Mouse (Mus musculus) embryo, embryonic 11.5 days (tissue): ENCODE results near the gene Glyr1.

Experiments
- DNase-seq: peaks from one replicate; pipeline ENCODE4 v3.0.0-alpha.2; 2012; ENCODE audit warnings: low read depth, low spot score

The Glyr1 gene

DNA sequence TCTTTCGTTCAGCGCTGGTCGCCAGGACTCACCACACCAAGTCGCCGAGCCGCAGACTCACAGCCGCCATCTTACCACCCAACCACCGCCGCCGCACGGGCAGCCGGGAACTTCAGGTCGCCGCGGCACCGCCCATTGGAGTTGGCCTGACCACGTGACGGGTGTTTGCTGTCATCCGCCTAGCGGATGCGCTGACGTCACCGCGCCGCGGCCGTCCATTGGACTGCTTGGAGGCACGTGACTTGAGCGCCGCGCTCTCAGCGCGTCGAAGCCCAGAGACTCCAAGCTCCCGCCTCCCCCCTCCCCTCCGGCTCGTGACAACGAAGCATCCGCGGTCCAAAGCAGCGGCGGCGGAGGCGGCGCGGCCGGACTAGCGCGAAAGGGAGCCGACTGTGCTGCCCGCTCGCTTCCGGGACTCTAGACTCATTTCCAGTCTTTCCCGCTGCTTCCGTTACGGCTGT is at the start of gene Glyr1, which contains the start of gene Ubn1:
Gene Glyr1, minus strand, starts transcription at position 90 of the 461 bp plus-strand sequence.
Gene Ubn1, plus strand, starts transcription at position 284 of the 461 bp plus-strand sequence.
- DNase-seq, result peak; percentile 100

DNA sequence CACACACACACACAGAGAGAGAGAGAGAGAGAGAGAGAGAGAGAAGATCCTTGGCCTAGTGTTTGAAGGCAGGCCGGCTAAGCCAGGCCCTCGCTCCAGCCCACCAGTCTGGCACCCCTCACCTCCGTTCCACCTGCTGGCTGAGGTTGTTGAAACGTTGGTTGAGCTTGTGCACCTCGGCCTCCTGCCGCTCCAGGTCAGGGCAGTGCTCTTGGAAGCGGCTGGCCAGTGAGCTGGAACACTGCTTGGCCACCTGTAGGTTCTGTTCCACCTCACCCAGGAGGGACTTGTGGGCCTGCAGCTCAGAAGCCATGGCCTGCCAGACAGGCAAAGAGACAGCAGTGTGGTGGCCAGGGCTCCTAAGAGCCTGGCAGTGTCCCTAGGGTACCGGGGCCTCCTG is 46.8 kb upstream of the Glyr1 start:
- DNase-seq, result no peak

DNA sequence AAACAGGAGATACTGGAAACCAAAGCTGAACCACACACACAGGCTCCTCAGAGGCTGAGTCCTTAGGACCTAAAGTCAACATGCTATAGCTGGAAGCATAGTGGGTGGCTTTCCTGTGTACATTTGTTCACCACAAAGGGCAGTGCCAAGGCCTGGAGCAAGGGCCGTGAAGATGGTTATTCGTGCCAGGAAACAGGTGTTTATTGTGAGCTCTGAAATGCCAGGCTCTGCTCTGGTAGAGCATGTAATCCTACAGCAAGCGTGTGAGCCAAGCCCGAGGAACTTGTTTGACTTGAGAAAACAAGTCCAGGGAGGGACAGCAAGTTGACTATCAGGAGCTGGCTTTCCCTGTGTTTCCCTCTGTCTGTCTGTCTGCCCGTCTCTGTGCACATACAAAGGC is 43.6 kb upstream of the Glyr1 start:
- no peak for DNase-seq

DNA sequence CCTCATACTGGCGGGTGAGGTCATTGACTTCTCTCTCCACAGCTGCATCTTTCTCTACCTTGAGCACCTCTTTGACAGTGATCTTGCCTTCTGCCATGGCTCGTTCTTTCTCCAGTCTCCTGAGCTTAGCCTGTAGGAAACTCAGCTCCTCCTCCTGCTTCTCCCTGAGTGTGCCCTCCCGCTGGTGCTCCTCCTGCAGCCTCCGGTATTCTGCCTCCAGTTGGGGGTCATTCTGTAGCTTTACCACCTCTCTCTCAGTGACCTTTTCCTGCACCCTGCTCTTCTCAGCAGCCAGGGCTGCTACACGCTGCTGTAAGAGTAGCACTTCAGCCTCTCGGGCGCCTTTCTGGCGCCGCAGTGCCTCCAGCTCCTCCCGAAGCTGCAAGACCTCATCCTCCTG is 39.4 kb upstream of the Glyr1 start:
- no peak for DNase-seq

- DNase-seq, result no peak
These were observed 36.5 kb upstream of the Glyr1 start for GRCm38 (mm10) chr16:5086179-5086578.

DNA sequence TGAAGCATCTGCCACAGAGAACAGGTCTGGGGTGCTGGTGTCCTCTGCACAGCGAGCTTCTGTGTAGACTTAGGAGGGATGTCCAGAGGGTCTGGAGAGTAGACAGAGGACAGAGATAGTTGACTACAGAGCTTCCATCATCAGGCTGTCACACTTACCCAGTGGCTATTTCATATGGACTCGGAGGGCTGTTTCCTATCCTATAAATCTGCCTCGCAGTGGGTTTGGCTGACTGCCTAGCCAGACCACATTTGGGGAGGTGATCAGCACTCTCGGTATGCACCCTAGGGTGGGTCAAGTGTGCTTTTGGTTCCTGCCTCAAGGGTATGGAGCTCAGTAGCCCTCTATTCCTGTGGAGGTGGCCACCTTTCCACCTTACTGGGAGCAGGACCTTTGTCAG is 35.5 kb upstream of the Glyr1 start:
- DNase-seq, result no peak

GRCm38 (mm10) chr16:5074341-5074740 is 24.7 kb upstream of the Glyr1 start:
- DNase-seq, result no peak

GRCm38 (mm10) chr16:5071974-5072373 is 22.3 kb upstream of the Glyr1 start:
- DNase-seq, result no peak

GRCm38 (mm10) chr16:5070321-5070720 is 20.7 kb upstream of the Glyr1 start:
- DNase-seq, result no peak

GRCm38 (mm10) chr16:5063472-5063871 is 13.8 kb upstream of the Glyr1 start:
- no peak for DNase-seq

DNA sequence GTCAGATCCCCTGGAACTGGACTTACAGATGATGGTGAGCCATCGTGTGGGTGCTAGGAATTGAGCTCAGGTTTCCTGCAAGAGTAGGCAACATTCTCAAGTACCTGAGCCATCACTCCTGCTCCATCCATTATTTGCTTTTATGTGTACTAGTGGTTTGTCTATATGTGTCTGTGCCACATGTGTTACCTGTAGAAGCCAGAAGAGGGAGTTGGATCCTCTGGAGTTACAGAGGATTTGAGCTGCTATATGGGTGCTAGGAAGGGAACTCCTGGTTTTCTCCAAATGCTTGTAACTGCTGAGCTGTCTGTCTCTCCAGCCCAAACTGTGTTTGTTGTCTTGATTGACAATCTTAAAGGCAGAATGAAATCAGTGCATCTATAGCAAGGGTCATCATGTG is 8.5 kb upstream of the Glyr1 start:
- DNase-seq, result no peak

- DNase-seq, result peak; percentile 42
These were observed 818 bp upstream of the Glyr1 start for GRCm38 (mm10) chr16:5050251-5051110.

GRCm38 (mm10) chr16:5049182-5049773 is 385 bp downstream of the Glyr1 start:
- no peak for DNase-seq

GRCm38 (mm10) chr16:5045322-5045721 is 4.3 kb downstream of the Glyr1 start:
- no peak for DNase-seq

- DNase-seq, result no peak
These were observed 12.9 kb downstream of the Glyr1 start for GRCm38 (mm10) chr16:5036649-5037234.

- no peak for DNase-seq
These were observed 14.1 kb downstream of the Glyr1 start for GRCm38 (mm10) chr16:5035591-5035990.

- DNase-seq, result no peak
These were observed 19.8 kb downstream of the Glyr1 start for GRCm38 (mm10) chr16:5029847-5030246.

DNA sequence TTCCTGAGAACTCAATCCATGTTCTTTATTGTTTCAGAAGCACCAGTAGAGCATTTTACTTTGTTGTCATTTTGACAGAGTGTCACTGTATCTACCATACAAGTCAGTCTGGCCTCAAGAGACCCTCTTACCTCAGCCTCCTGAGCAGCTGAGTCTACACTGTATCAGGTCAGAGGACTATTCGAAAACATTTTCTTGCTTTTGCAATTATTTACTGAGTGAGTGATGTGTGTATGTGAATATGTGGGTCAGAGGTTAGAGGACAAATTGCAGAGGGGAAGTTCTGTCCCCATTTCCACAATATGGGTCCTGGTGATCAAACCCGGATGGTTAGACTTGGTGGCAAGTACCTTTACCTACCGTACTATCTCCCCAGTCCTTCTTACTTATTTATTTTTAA is 25.6 kb downstream of the Glyr1 start:
- DNase-seq, result no peak

- no peak for DNase-seq
These were observed 35.1 kb downstream of the Glyr1 start for GRCm38 (mm10) chr16:5014578-5014977.

DNA sequence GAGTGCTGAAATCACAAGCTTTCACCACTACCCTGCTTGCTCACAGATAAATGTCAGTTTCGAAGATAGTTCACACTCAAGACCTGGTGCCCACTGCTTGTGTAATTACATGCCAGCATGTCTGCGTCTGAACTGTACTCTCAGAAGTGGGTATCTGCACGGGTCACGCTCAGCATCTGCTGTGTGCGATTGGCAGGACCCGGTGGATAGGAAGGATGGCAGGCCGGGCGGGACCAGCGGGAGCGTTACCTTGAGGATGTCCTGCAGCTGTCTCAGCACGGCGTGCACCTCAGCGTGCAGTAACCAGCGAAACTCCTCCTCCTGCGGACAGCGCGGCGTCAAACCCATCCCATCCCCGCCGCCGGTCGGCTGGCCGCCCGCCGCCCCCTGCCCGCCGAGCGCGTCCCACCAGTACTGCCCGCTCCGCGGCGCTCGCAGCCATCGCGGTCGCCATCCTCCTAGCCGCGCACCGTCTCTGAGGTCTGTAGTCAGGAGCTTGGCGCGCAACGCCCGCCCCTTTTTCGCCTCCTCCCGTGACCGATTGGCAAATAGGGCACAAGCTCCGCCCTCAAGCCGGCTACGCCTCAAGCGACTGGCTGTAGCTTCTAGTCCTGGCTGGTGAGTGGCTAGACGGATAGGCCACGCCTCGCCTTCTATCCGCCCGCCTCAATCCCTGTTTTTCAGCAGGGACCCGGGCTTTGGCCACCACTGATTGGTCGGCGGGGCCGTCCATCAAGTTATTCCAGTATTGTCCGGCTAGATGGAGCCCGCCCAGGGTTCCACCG is 36.4 kb downstream of the Glyr1 start, which contains the start of gene Rogdi:
Gene Rogdi, minus strand, starts transcription at position 500 of the 785 bp plus-strand sequence.
- DNase-seq, result peak; percentile 98
